Mouse (Mus musculus) heart, embryonic 12.5 days (tissue): ENCODE results near the gene Gm45837. TPM values are rescaled to one million over a fixed set of nuclear protein-coding genes. Genes with fewer than 3 reads are reported as not detected.

ENCODE experiments used
- ATAC-seq: fragments of 200-750 bp; cut with Nextera tagmentation; 2 replicates; pipeline ENCODE4 v1.8.0; 2017; ENCODE audit warnings: moderate TSS enrichment, moderate library complexity; ENCODE audit not compliant: insufficient number of reproducible peaks, low FRiP score
- H3K27ac ChIP-seq: fragments of 300-500 bp; sonication (generic); 2 replicates; pipeline ENCODE4 v1.5.1; 2016; ENCODE audit warnings: mild to moderate bottlenecking, moderate library complexity; ENCODE audit not compliant: poor library complexity, severe bottlenecking
- H3K27me3 ChIP-seq: fragments of 300-500 bp; sonication (generic); replicated peaks from 2 replicates; pipeline ENCODE4 v1.6.1; 2016; ENCODE audit warnings: mild to moderate bottlenecking, moderate library complexity
- H3K36me3 ChIP-seq: fragments of 300-500 bp; sonication (generic); 2 replicates; pipeline ENCODE4 v1.6.1; 2016; ENCODE audit warnings: mild to moderate bottlenecking, moderate library complexity
- H3K4me1 ChIP-seq: fragments of 300-500 bp; sonication (generic); replicated peaks from 2 replicates; pipeline ENCODE4 v1.6.1; 2016; ENCODE audit warnings: mild to moderate bottlenecking
- H3K4me2 ChIP-seq: fragments of 300-500 bp; sonication (generic); 2 replicates; pipeline ENCODE4 v1.6.1; 2016; ENCODE audit warnings: mild to moderate bottlenecking, moderate library complexity
- H3K4me3 ChIP-seq: fragments of 300-500 bp; sonication (generic); 2 replicates; pipeline ENCODE4 v1.5.1; 2016; ENCODE audit warnings: mild to moderate bottlenecking
- H3K9ac ChIP-seq: fragments of 300-500 bp; sonication (generic); 2 replicates; pipeline ENCODE4 v1.6.1; 2016; ENCODE audit warnings: mild to moderate bottlenecking, moderate library complexity
- H3K9me3 ChIP-seq: fragments of 300-500 bp; sonication (generic); replicated peaks from 2 replicates; pipeline ENCODE4 v1.6.1; 2016; ENCODE audit warnings: mild to moderate bottlenecking, moderate library complexity
- WGBS: fragments of 180-500 bp; shearing (Covaris S2); methylation state at CpG from one replicate; pipeline ENCODE4 v1.1.7; 2016; 5-methylcytosine and 5-hydroxymethylcytosine counted together
- polyA plus RNA-seq: library from polyadenylated mRNA; unstranded; fragments of >200 nt; fragmentation: Nextera tagmentation; extraction: Ambion mirVana; gene quantifications from 2 replicates; pipeline ENCODE4 v1.2.1, GENCODE M21; 2016

The Gm45837 gene
- polyA plus RNA-seq, 1 experiment from 2014 or later, result 0.74 TPM

- H3K27me3 ChIP-seq, result no peaks in the 10 kb centered on the region
- 18% methylated on average over 4 of the region's 4 CpGs for WGBS
- H3K36me3 ChIP-seq, result peaks cover 27% of the 10 kb centered on the region
- peak overlapping the region; percentile 74 for H3K27ac ChIP-seq
- no peak overlapping the region for H3K4me3 ChIP-seq
- peaks cover 67% of the 10 kb centered on the region for H3K4me1 ChIP-seq
- no peaks in the 10 kb centered on the region for H3K9me3 ChIP-seq
- H3K9ac ChIP-seq, result no peak overlapping the region; the same call in 1 of the 2 replicates
- H3K4me2 ChIP-seq, result no peak overlapping the region
- no peak for ATAC-seq
Observed at GRCm38 (mm10) chr7:101393015-101393414, 17.7 kb upstream of the Gm45837 start.

- 38% methylated on average over 8 of the region's 8 CpGs for WGBS
- Histone ChIP-seq H3K4me3 (no peak overlapping the region), H3K36me3 (peaks cover 27% of the 10 kb centered on the region), H3K27ac (peak overlapping the region; percentile 74), H3K9ac (peak overlapping the region; percentile 13; the same call in 1 of the 2 replicates), H3K4me2 (peak overlapping the region; percentile 30; the same call in 1 of the 2 replicates), H3K9me3 (no peaks in the 10 kb centered on the region), H3K27me3 (no peaks in the 10 kb centered on the region), H3K4me1 (peaks cover 64% of the 10 kb centered on the region)
- peak; percentile 58; the same call in 1 of the 2 replicates for ATAC-seq
Observed at GRCm38 (mm10) chr7:101393694-101394504, 16.8 kb upstream of the Gm45837 start.

- 66% methylated on average over 3 of the region's 3 CpGs for WGBS
- peak overlapping the region; percentile 74 for H3K27ac ChIP-seq
- H3K4me3 ChIP-seq, result 0 out of 2 replicates have a peak overlapping the region, but pooled peaks have one; percentile 6
- H3K4me1 ChIP-seq, result peaks cover 57% of the 10 kb centered on the region
- H3K9ac ChIP-seq, result peak overlapping the region; percentile 13; the same call in 1 of the 2 replicates
- no peaks in the 10 kb centered on the region for H3K27me3 ChIP-seq
- H3K4me2 ChIP-seq, result peak overlapping the region; percentile 30
- H3K36me3 ChIP-seq, result peaks cover 34% of the 10 kb centered on the region
- ATAC-seq, result no peak
- no peaks in the 10 kb centered on the region for H3K9me3 ChIP-seq
Observed at GRCm38 (mm10) chr7:101394569-101394968, 16.1 kb upstream of the Gm45837 start.

DNA sequence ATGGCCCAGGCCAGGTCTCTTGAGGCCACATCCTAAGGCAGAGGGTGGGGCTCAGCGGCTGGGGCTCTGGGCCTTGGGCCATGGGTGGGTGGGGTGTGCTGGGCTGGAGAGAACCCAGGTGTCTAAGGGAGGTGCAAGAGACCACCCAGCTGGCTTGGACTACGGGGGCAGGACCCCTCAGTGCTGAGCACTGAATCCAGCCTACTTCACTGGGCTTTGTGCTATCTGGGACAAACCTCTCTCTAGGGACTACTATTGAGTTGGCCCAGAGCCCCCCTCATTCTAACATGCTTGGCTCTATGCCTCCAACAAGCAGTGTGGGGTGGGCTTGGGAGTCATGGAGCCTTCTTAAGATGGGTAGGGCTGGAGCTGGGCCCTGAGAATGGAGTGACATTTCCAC is 15.2 kb upstream of the Gm45837 start:
- no peaks in the 10 kb centered on the region for H3K9me3 ChIP-seq
- ATAC-seq, result no peak
- 69% methylated on average over 2 of the region's 2 CpGs for WGBS
- H3K4me1 ChIP-seq, result peaks cover 48% of the 10 kb centered on the region
- H3K27ac ChIP-seq, result no peak overlapping the region
- H3K4me3 ChIP-seq, result no peak overlapping the region
- no peak overlapping the region for H3K9ac ChIP-seq
- peak overlapping the region; percentile 30; the same call in 1 of the 2 replicates for H3K4me2 ChIP-seq
- peaks cover 42% of the 10 kb centered on the region for H3K36me3 ChIP-seq
- H3K27me3 ChIP-seq, result no peaks in the 10 kb centered on the region

DNA sequence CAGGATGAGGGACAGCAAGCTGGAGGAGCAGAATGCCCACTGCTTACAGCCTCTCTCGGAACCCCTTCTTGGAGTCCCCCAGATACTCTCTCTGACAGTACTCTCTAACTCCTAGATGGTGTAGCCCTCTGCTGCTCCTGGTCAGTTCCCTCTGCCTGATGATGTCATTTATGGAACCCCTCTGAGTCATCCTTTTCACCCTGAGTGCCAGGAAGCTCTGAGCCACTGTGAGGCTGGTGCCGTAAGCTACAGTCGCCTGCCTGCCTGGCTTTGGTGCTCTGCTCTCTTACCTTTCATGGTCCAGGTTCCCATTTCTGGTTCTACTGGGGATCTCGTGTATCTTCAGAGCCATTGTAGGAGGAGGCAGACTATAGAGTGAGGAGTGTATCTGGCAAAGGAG is 13.5 kb upstream of the Gm45837 start:
- Histone ChIP-seq H3K4me3 (no peak overlapping the region), H3K4me2 (no peak overlapping the region), H3K27ac (no peak overlapping the region), H3K36me3 (peaks cover 59% of the 10 kb centered on the region), H3K9me3 (no peaks in the 10 kb centered on the region), H3K9ac (no peak overlapping the region), H3K4me1 (peaks cover 32% of the 10 kb centered on the region), H3K27me3 (no peaks in the 10 kb centered on the region)
- no peak for ATAC-seq
- 79% methylated on average over 4 of the region's 4 CpGs for WGBS

- no peak overlapping the region for H3K9ac ChIP-seq
- H3K27ac ChIP-seq, result no peak overlapping the region
- no peak overlapping the region for H3K4me2 ChIP-seq
- H3K4me1 ChIP-seq, result peaks cover 17% of the 10 kb centered on the region
- no peak for ATAC-seq
- no peak overlapping the region for H3K4me3 ChIP-seq
- 85% methylated on average over 7 of the region's 7 CpGs for WGBS
- H3K27me3 ChIP-seq, result no peaks in the 10 kb centered on the region
- H3K36me3 ChIP-seq, result peaks cover 74% of the 10 kb centered on the region
- no peaks in the 10 kb centered on the region for H3K9me3 ChIP-seq
Observed at GRCm38 (mm10) chr7:101401510-101401909, 9.2 kb upstream of the Gm45837 start.

DNA sequence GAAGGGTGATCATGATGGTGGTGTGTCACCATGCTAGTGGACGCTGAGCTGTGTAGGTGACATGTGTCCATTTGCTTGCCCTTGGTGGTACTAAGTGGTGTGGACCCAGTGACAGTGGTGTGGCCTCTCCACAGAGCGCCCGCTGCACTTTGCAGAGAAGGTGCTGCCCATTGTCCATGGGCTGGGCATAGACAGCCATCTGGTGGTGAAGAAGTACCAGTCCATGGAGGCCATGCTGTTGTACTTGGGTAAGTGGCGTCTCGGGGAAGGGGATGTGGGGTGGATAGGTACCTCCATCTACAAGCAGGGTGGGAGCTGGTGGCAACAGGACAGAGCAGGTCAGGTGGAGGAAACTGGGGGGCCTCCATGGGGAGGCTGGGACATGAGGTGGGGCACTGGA is 6.9 kb upstream of the Gm45837 start:
- Histone ChIP-seq H3K9ac (no peak overlapping the region), H3K9me3 (no peaks in the 10 kb centered on the region), H3K4me3 (no peak overlapping the region), H3K27me3 (no peaks in the 10 kb centered on the region), H3K36me3 (peaks cover 71% of the 10 kb centered on the region), H3K4me1 (peaks cover 22% of the 10 kb centered on the region), H3K4me2 (no peak overlapping the region), H3K27ac (no peak overlapping the region)
- no peak for ATAC-seq
- WGBS, result 88% methylated on average over 5 of the region's 5 CpGs

GRCm38 (mm10) chr7:101412796-101413195 is 2.1 kb downstream of the Gm45837 start:
- H3K27ac ChIP-seq, result no peak overlapping the region
- no peak overlapping the region for H3K4me3 ChIP-seq
- H3K4me2 ChIP-seq, result no peak overlapping the region
- ATAC-seq, result 0 out of 2 replicates have a peak, but pooled peaks have one; percentile 2
- H3K27me3 ChIP-seq, result peaks cover 15% of the 10 kb centered on the region
- H3K9me3 ChIP-seq, result no peaks in the 10 kb centered on the region
- peaks cover 28% of the 10 kb centered on the region for H3K36me3 ChIP-seq
- no peak overlapping the region for H3K9ac ChIP-seq
- peaks cover 28% of the 10 kb centered on the region for H3K4me1 ChIP-seq

- H3K27me3 ChIP-seq, result peaks cover 28% of the 10 kb centered on the region
- WGBS, result 30% methylated on average over 4 of the region's 4 CpGs
- no peak for ATAC-seq
- H3K36me3 ChIP-seq, result peaks cover 15% of the 10 kb centered on the region
- H3K4me3 ChIP-seq, result no peak overlapping the region
- H3K4me1 ChIP-seq, result peaks cover 28% of the 10 kb centered on the region
- no peaks in the 10 kb centered on the region for H3K9me3 ChIP-seq
- no peak overlapping the region for H3K27ac ChIP-seq
- H3K9ac ChIP-seq, result 0 out of 2 replicates have a peak overlapping the region, but pooled peaks have one; percentile 19
- no peak overlapping the region for H3K4me2 ChIP-seq
Observed at GRCm38 (mm10) chr7:101414209-101414608, 3.5 kb downstream of the Gm45837 start.

- 0 out of 2 replicates have a peak overlapping the region, but pooled peaks have one; percentile 19 for H3K9ac ChIP-seq
- ATAC-seq, result peak; percentile 64
- H3K4me2 ChIP-seq, result peak overlapping the region; percentile 5; the same call in 1 of the 2 replicates
Observed at GRCm38 (mm10) chr7:101414661-101415511, 4.2 kb downstream of the Gm45837 start.

More at GRCm38 (mm10) chr7:101414661-101415511, 4.2 kb downstream of the Gm45837 start:
- no peak overlapping the region for H3K27ac ChIP-seq
- H3K4me1 ChIP-seq, result peaks cover 28% of the 10 kb centered on the region
- no peaks in the 10 kb centered on the region for H3K9me3 ChIP-seq
- peaks cover 34% of the 10 kb centered on the region for H3K27me3 ChIP-seq
- no peak overlapping the region for H3K4me3 ChIP-seq
- peaks cover 13% of the 10 kb centered on the region for H3K36me3 ChIP-seq
- 20% methylated on average over 7 of the region's 7 CpGs for WGBS
